Mouse (Mus musculus) liver, embryonic 14.5 days (tissue): Measurements from ENCODE around the gene Ccdc162. TPM values are rescaled to one million over a fixed set of nuclear protein-coding genes. Genes with fewer than 3 reads are reported as not detected.

Experiments
- ATAC-seq: fragments of 200-750 bp; cut with Nextera tagmentation; 2 replicates; pipeline ENCODE4 v1.8.0; 2017; ENCODE audit warnings: moderate number of reproducible peaks, mild to moderate bottlenecking, moderate library complexity; ENCODE audit not compliant: insufficient read depth
- DNase-seq, 3 experiments: peaks; one replicate each; pipeline ENCODE4 v3.0.0-alpha.2; 2012 to 2013; ENCODE audit warnings: low read depth in 3 of 3, low spot score in 3 of 3
- H3K27ac ChIP-seq: fragments of 300-500 bp; sonication (generic); 2 replicates; pipeline ENCODE4 v1.5.1; 2014; ENCODE audit warnings: moderate library complexity, mild to moderate bottlenecking, control low read depth, inconsistent platforms
- H3K27me3 ChIP-seq: fragments of 300-500 bp; sonication (generic); 2 replicates; pipeline ENCODE4 v1.6.1; 2014; ENCODE audit warnings: mild to moderate bottlenecking, low read length, moderate library complexity; ENCODE audit not compliant: control insufficient read depth, insufficient read depth
- H3K36me3 ChIP-seq: fragments of 300-500 bp; sonication (generic); replicated peaks from 2 replicates; pipeline ENCODE4 v1.6.1; 2014; ENCODE audit warnings: low read depth; ENCODE audit not compliant: control insufficient read depth, insufficient read depth
- H3K4me1 ChIP-seq, 2 experiments: fragments of 200-500 bp in 1 of 2; fragments of 300-500 bp in 1 of 2; sonication (generic) in 1 of 2; replicated peaks; 2 replicates each; pipeline ENCODE4 v1.6.1; 2012 to 2014; ENCODE audit warnings: antibody characterized with exemption in 1 of 2, inconsistent platforms in 1 of 2, low read length in 1 of 2; ENCODE audit not compliant: control insufficient read depth in 2 of 2, insufficient read depth in 2 of 2
- H3K4me2 ChIP-seq: fragments of 300-500 bp; sonication (generic); 2 replicates; pipeline ENCODE4 v1.6.1; 2014; ENCODE audit warnings: low read depth, mild to moderate bottlenecking, control low read depth, moderate library complexity
- H3K4me3 ChIP-seq, 2 experiments: fragments of 200-500 bp in 1 of 2; fragments of 300-500 bp in 1 of 2; sonication (generic) in 1 of 2; 2 replicates each; pipeline ENCODE4 v1.5.1; 2012 to 2014; ENCODE audit warnings: low read depth in 2 of 2, low read length in 2 of 2, mild to moderate bottlenecking in 2 of 2, control low read depth in 1 of 2, inconsistent platforms in 1 of 2, moderate library complexity in 1 of 2; ENCODE audit not compliant: insufficient read depth in 1 of 2
- H3K9ac ChIP-seq: fragments of 300-500 bp; sonication (generic); replicated peaks from 2 replicates; pipeline ENCODE4 v1.6.1; 2014; ENCODE audit warnings: mild to moderate bottlenecking, control low read depth, moderate library complexity
- H3K9me3 ChIP-seq: fragments of 300-500 bp; sonication (generic); 2 replicates; pipeline ENCODE4 v1.6.1; 2016; ENCODE audit warnings: low read length, mixed read lengths; ENCODE audit not compliant: control insufficient read depth
- CTCF ChIP-seq: IDR thresholded peaks from 2 replicates; pipeline ENCODE4 v1.5.1; 2016; ENCODE audit warnings: antibody characterized with exemption, low read depth, control low read depth
- EP300 ChIP-seq: IDR thresholded peaks from 2 replicates; pipeline ENCODE4 v1.6.1; 2016; ENCODE audit warnings: antibody characterized with exemption, low read depth
- WGBS: fragments of 180-500 bp; shearing (Covaris S2); extraction: QIAGEN DNeasy Blood & Tissue Kit; methylation state at CpG from one replicate; pipeline ENCODE4 v1.1.7; 2014; ENCODE audit not compliant: insufficient replicate concordance; 5-methylcytosine and 5-hydroxymethylcytosine counted together
- polyA plus RNA-seq, 2 experiments: library from polyadenylated mRNA; depleted of rRNA in 1 of 2; stranded (reverse) in 1 of 2; unstranded in 1 of 2; fragments of >200 nt; fragmentation: Nextera tagmentation in 1 of 2; extraction: Ambion mirVana in 1 of 2; gene quantifications; 2 replicates each; pipeline versions ENCODE4 v1.2.1 to v1.2.3; 2012 to 2014

Ccdc162 gene
- polyA plus RNA-seq, 2 experiments = 0.07 to 0.10 TPM

GRCm38 (mm10) chr10:41572274-41572673 lies 144.2 kb downstream of the Ccdc162 start:
- no peak overlapping the region for H3K4me2 ChIP-seq
- H3K4me1 ChIP-seq = peaks cover 0 to 7% of the 10 kb centered on the region in 2 experiments; a peak in 2 of 4 replicates
- DNase-seq (no peak), ATAC-seq (no peak)
- H3K36me3 ChIP-seq = no peaks in the 10 kb centered on the region
- WGBS = 41% methylated on average over 4 of the region's 4 CpGs
- no peak for TF ChIP-seq EP300
- TF ChIP-seq CTCF = no peak
- no peak overlapping the region for H3K27ac ChIP-seq
- no peaks in the 10 kb centered on the region for H3K9me3 ChIP-seq
- H3K9ac ChIP-seq = no peak overlapping the region
- H3K4me3 ChIP-seq = no peak overlapping the region
- H3K27me3 ChIP-seq = no peaks in the 10 kb centered on the region

GRCm38 (mm10) chr10:41571065-41571464 lies 145.4 kb downstream of the Ccdc162 start:
- DNase-seq (no peak), ATAC-seq (no peak)
- H3K27ac ChIP-seq = no peak overlapping the region
- H3K27me3 ChIP-seq = no peaks in the 10 kb centered on the region
- H3K4me2 ChIP-seq = no peak overlapping the region
- TF ChIP-seq EP300 (no peak), CTCF (no peak)
- WGBS = 19% methylated on average over 4 of the region's 4 CpGs
- H3K9ac ChIP-seq = no peak overlapping the region
- peaks cover 0 to 7% of the 10 kb centered on the region in 2 experiments; a peak in 2 of 4 replicates for H3K4me1 ChIP-seq
- no peaks in the 10 kb centered on the region for H3K9me3 ChIP-seq
- no peaks in the 10 kb centered on the region for H3K36me3 ChIP-seq
- no peak overlapping the region for H3K4me3 ChIP-seq

- no peak for DNase-seq
- Histone ChIP-seq H3K9ac (no peak overlapping the region), H3K4me3 (no peak overlapping the region), H3K27me3 (no peaks in the 10 kb centered on the region), H3K9me3 (no peaks in the 10 kb centered on the region), H3K36me3 (no peaks in the 10 kb centered on the region), H3K27ac (no peak overlapping the region), H3K4me1 (peaks cover 0 to 7% of the 10 kb centered on the region in 2 experiments; a peak in 2 of 4 replicates), H3K4me2 (no peak overlapping the region)
- 52% methylated on average over 3 of the region's 3 CpGs for WGBS
- TF ChIP-seq CTCF = no peak
- no peak for TF ChIP-seq EP300
- no peak for ATAC-seq
Measured at GRCm38 (mm10) chr10:41568306-41568705, 148.1 kb downstream of the Ccdc162 start.

- H3K4me1 ChIP-seq = peaks cover 0 to 2% of the 10 kb centered on the region in 2 experiments; a peak in 1 of 4 replicates
- H3K9me3 ChIP-seq = no peaks in the 10 kb centered on the region
- no peak for ATAC-seq
- H3K4me2 ChIP-seq = no peak overlapping the region
- H3K27ac ChIP-seq = no peak overlapping the region
- DNase-seq = no peak
- WGBS = 20% methylated on average over 5 of the region's 5 CpGs
- H3K9ac ChIP-seq = no peak overlapping the region
- TF ChIP-seq EP300 = no peak
- no peak for TF ChIP-seq CTCF
- H3K4me3 ChIP-seq = no peak overlapping the region
- H3K27me3 ChIP-seq = no peaks in the 10 kb centered on the region
- H3K36me3 ChIP-seq = no peaks in the 10 kb centered on the region
Measured at GRCm38 (mm10) chr10:41565141-41565540, 151.3 kb downstream of the Ccdc162 start.

DNA sequence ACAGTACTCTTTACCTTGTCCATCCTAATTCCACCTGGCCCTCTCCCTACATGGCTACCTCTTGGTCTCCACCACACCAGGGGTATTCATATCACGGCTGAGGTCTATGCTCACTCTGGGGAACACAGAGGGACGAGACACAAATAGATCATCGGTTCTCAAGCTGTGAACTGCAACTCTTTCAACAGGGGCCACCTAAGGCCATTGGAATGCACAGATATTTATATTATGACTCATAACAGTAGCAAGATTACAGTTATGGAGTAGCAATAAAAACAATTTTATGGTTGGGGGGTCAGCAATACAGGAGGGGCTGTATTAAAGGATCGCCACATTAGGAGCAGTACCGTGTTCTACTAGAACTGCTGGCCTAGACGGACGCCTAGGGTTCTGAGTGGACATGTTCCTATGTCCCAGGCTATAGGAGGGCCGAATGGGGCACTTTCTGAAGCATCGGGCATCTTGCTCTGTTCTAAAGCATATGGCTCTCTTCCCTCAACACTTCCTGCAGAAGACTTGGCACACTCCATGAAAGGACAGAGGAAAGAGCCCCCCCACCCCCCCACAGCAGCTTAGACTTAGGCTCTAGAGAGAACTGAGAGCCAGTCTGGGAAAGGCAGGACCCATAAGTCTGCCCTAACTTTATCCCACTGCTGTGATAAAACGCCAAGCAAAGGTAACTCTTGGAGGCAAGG lies 154.6 kb downstream of the Ccdc162 start:
- DNase-seq (no peak), ATAC-seq (no peak)
- no peaks in the 10 kb centered on the region for H3K36me3 ChIP-seq
- no peaks in the 10 kb centered on the region for H3K27me3 ChIP-seq
- no peaks in the 10 kb centered on the region for H3K4me1 ChIP-seq
- H3K9ac ChIP-seq = no peak overlapping the region
- 70% methylated on average over 10 of the region's 10 CpGs for WGBS
- TF ChIP-seq CTCF (no peak), EP300 (no peak)
- no peak overlapping the region for H3K27ac ChIP-seq
- H3K4me2 ChIP-seq = no peak overlapping the region
- H3K9me3 ChIP-seq = no peaks in the 10 kb centered on the region
- H3K4me3 ChIP-seq = no peak overlapping the region
